Mouse (Mus musculus): ENCODE results near the gene Homez.

Homez gene

GRCm38 (mm10) chr14:54874165-54874564 is 3.4 kb upstream of the Homez start:
- DNase-seq (ENCODE audit: extremely low read depth, low read depth), result no peak

- DNase-seq (ENCODE audit: extremely low read depth, low read depth), result no peak
These were observed 2.7 kb downstream of the Homez start for GRCm38 (mm10) chr14:54868026-54868425.

GRCm38 (mm10) chr14:54866936-54867335 is 3.8 kb downstream of the Homez start:
- no peak for DNase-seq (ENCODE audit: extremely low read depth, low read depth)

GRCm38 (mm10) chr14:54866268-54866667 is 4.5 kb downstream of the Homez start:
- DNase-seq (ENCODE audit: extremely low read depth, low read depth), result no peak

GRCm38 (mm10) chr14:54865626-54866025 is 5.1 kb downstream of the Homez start:
- DNase-seq (ENCODE audit: extremely low read depth, low read depth), result no peak

GRCm38 (mm10) chr14:54864313-54865036 is 6.3 kb downstream of the Homez start:
- no peak for DNase-seq (ENCODE audit: extremely low read depth, low read depth)

GRCm38 (mm10) chr14:54863501-54864312 is 7.1 kb downstream of the Homez start:
- DNase-seq (ENCODE audit: extremely low read depth, low read depth), result peak; percentile 78

GRCm38 (mm10) chr14:54860511-54860910 is 10.2 kb downstream of the Homez start:
- DNase-seq (ENCODE audit: extremely low read depth, low read depth), result no peak

GRCm38 (mm10) chr14:54857891-54858290 is 12.9 kb downstream of the Homez start:
- no peak for DNase-seq (ENCODE audit: extremely low read depth, low read depth)

GRCm38 (mm10) chr14:54856703-54857102 is 14.1 kb downstream of the Homez start:
- DNase-seq (ENCODE audit: extremely low read depth, low read depth), result peak; percentile 67

GRCm38 (mm10) chr14:54855726-54856125 is 15.0 kb downstream of the Homez start:
- DNase-seq (ENCODE audit: extremely low read depth, low read depth), result no peak

- no peak for DNase-seq (ENCODE audit: extremely low read depth, low read depth)
These were observed 27.3 kb downstream of the Homez start for GRCm38 (mm10) chr14:54843461-54843860.

- DNase-seq (ENCODE audit: extremely low read depth, low read depth), result no peak
These were observed 47.0 kb downstream of the Homez start for GRCm38 (mm10) chr14:54823716-54824115.

- no peak for DNase-seq (ENCODE audit: extremely low read depth, low read depth)
These were observed 48.5 kb downstream of the Homez start for GRCm38 (mm10) chr14:54822301-54822700.

GRCm38 (mm10) chr14:54817791-54818190 is 53.0 kb downstream of the Homez start:
- DNase-seq (ENCODE audit: extremely low read depth, low read depth), result peak; percentile 66

GRCm38 (mm10) chr14:54815737-54816136 is 55.0 kb downstream of the Homez start:
- no peak for DNase-seq (ENCODE audit: extremely low read depth, low read depth)

GRCm38 (mm10) chr14:54813991-54814390 is 56.8 kb downstream of the Homez start, which contains the start of gene Rnf212b:
Gene Rnf212b (plus strand): TSS chr14:54814141.
- DNase-seq (ENCODE audit: extremely low read depth, low read depth), result no peak

- no peak for DNase-seq (ENCODE audit: extremely low read depth, low read depth)
These were observed 61.1 kb downstream of the Homez start for GRCm38 (mm10) chr14:54809668-54810033.

- peak; percentile 88 for DNase-seq (ENCODE audit: extremely low read depth, low read depth)
These were observed 61.8 kb downstream of the Homez start for GRCm38 (mm10) chr14:54808718-54809667.

- DNase-seq (ENCODE audit: extremely low read depth, low read depth), result no peak
These were observed 64.6 kb downstream of the Homez start for GRCm38 (mm10) chr14:54806124-54806523.

All from MEL-GATA-1-ER (cell line).